Mouse (Mus musculus): ENCODE data around the gene Cracr2a. TPM values are rescaled to one million over a fixed set of nuclear protein-coding genes. Genes with fewer than 3 reads are reported as not detected.
A peak's percentile ranks its signal among the peaks of the same experiment; 100 is the strongest.

Gene Cracr2a
- polyA plus RNA-seq, 1 experiment from 2014 or later, result 0.79 TPM

DNA sequence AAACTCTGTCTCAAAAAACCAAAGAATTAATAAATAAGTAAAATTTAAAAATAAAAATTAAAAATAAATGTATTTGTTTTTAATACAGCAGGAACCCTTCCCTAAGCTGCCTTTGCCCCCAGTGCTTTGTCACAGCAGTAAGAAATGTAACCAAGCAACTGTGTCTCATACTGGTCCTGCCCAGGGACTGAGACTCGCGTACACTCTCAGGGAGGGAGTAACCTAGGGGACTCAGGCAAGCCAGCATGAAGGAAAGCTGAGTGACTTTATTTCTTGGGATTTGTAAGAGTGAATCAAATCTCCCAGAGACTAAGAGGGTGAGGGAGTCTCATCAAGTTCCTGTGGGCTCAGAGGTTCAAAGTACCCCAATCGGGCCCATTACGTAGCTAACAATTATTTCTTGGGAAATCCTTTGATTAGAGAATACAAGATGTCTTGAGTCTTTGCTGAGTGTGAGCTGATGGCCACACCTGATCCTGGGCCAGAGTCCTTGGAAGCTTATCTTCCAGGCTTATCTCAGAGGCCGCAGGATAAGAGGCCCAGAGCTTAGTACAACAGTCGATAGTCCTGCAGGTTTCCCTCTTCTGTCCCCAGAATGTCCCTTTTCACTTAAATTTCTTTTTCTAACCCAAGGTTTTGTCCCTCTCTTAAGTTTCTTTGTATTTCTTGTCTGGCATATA is 126.2 kb downstream of the Cracr2a start:
- Histone ChIP-seq H3K4me1 (ENCODE audit: control insufficient read depth, insufficient read depth, low read length) (no peaks in the 10 kb centered on the region; the same call in 1 of the 2 replicates), H3K4me2 (ENCODE audit: low read depth, low read length) (no peak overlapping the region), H3K36me3 (replicated peaks; ENCODE audit: control insufficient read depth, insufficient read depth, low read depth, low read length) (no peaks in the 10 kb centered on the region), H3K4me3 (ENCODE audit: low read depth, low read length) (no peak overlapping the region), H3K27ac (replicated peaks; ENCODE audit: low read depth, low read length) (no peak overlapping the region), H3K9ac (replicated peaks; ENCODE audit: low read length) (no peak overlapping the region), H3K9me3 (replicated peaks; ENCODE audit: control insufficient read depth, low read length) (no peaks in the 10 kb centered on the region), H3K27me3 (ENCODE audit: control insufficient read depth, insufficient read depth, low read length) (no peaks in the 10 kb centered on the region)
- ATAC-seq (replicated peaks; ENCODE audit: insufficient number of reproducible peaks, low FRiP score, low TSS enrichment, low read depth) (no peak), DNase-seq (ENCODE audit: low spot score) (no peak)
- WGBS, result 88% methylated on average over 6 of the region's 6 CpGs

DNA sequence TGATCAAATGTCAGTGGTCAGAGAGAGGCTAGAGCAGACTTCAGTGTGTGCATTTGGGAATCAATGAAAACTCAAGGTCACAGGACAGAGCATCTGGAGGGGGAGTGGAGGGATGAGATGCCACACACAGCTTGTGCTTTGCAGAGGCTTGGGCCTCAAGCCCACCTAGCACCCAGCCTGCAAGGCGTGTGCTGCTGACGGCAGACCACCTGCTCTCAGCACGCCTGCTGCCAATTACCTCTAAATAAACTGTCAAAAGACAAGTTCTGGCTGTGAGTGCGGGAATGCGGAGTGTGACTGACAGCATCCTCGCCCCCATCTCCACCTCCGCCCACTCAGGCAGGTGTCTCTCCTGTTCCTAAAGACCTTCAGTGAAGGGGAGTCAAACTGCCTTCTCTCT is 131.2 kb downstream of the Cracr2a start:
- WGBS, result 39% methylated on average over 7 of the region's 7 CpGs
- H3K27ac ChIP-seq (replicated peaks; ENCODE audit: low read depth, low read length), result no peak overlapping the region

DNA sequence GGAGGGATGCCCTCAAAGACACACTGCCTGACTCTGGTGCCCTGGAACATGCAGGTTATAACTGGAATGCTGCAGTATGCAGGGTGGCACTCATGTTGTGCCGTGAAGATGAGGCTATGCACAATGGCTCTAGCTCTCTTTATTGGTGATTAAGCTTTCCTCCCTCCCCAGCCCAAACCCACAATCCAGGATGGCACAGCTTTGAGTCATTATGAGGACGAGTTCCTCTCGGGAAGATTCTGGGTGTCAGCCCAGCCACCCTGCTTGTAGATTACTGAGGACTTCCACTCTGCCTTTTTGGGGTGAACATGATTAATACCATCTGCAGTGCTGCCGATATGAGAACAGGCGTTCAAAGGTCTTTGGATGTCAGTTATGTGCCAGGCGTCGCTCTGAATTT is 132.5 kb downstream of the Cracr2a start:
- no peaks in the 10 kb centered on the region for H3K27me3 ChIP-seq (ENCODE audit: control insufficient read depth, insufficient read depth, low read length)
- H3K36me3 ChIP-seq (replicated peaks; ENCODE audit: control insufficient read depth, insufficient read depth, low read depth, low read length), result no peaks in the 10 kb centered on the region
- no peak overlapping the region for H3K4me2 ChIP-seq (ENCODE audit: low read depth, low read length)
- ATAC-seq (replicated peaks; ENCODE audit: insufficient number of reproducible peaks, low FRiP score, low TSS enrichment, low read depth) (no peak), DNase-seq (ENCODE audit: low spot score) (no peak)
- H3K4me1 ChIP-seq (ENCODE audit: control insufficient read depth, insufficient read depth, low read length), result no peaks in the 10 kb centered on the region; the same call in 1 of the 2 replicates
- H3K4me3 ChIP-seq (ENCODE audit: low read depth, low read length), result no peak overlapping the region
- no peak overlapping the region for H3K27ac ChIP-seq (replicated peaks; ENCODE audit: low read depth, low read length)
- H3K9ac ChIP-seq (replicated peaks; ENCODE audit: low read length), result no peak overlapping the region
- no peaks in the 10 kb centered on the region for H3K9me3 ChIP-seq (replicated peaks; ENCODE audit: control insufficient read depth, low read length)
- 83% methylated on average over 7 of the region's 7 CpGs for WGBS

More for the DNA sequence above, 131.2 kb downstream of the Cracr2a start:
- DNase-seq (ENCODE audit: low spot score), result no peak
- H3K4me1 ChIP-seq (ENCODE audit: control insufficient read depth, insufficient read depth, low read length), result no peaks in the 10 kb centered on the region; the same call in 1 of the 2 replicates
- no peaks in the 10 kb centered on the region for H3K36me3 ChIP-seq (replicated peaks; ENCODE audit: control insufficient read depth, insufficient read depth, low read depth, low read length)
- H3K9me3 ChIP-seq (replicated peaks; ENCODE audit: control insufficient read depth, low read length), result no peaks in the 10 kb centered on the region
- no peak overlapping the region for H3K4me3 ChIP-seq (ENCODE audit: low read depth, low read length)
- no peak for ATAC-seq (replicated peaks; ENCODE audit: insufficient number of reproducible peaks, low FRiP score, low TSS enrichment, low read depth)
- H3K27me3 ChIP-seq (ENCODE audit: control insufficient read depth, insufficient read depth, low read length), result no peaks in the 10 kb centered on the region
- H3K4me2 ChIP-seq (ENCODE audit: low read depth, low read length), result no peak overlapping the region
- no peak overlapping the region for H3K9ac ChIP-seq (replicated peaks; ENCODE audit: low read length)

DNA sequence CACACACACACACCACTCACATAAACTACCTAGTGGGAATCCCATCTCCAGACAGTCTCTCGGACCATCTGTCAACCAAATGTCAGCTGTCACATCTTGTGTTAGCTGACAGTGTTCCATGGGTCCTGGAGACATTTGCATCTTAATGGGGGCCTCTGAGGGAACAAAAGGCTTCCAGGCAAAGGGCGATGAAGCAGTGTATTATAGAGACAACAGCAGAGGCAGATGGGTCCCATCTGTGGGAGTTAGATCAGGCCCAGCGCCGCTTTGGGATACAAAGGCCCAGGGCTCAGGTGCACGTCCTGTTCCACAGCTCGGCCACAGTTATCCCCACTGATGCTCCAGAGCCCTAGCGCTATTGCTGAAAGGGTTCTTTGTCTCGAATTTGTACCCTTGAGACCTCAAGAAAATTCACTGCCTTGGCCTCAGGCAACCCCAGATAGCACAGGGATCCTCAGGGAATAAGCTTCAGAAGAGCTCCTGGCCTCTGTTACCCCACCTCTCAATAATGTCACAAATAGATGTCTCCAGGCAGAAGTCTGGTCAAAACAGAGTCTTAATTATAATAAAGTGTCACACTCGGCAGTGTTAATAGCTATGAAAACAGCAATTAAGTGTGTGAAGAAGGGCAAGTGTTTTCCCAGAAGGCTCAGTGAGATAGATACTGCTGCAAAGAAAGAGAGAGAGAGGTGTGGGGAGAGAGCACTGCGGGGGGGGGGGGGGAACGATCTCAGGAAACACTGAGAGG is 140.1 kb downstream of the Cracr2a start:
- no peak overlapping the region for H3K4me2 ChIP-seq (ENCODE audit: low read depth, low read length)
- 18% methylated on average over 9 of the region's 11 CpGs for WGBS
- H3K9me3 ChIP-seq (replicated peaks; ENCODE audit: control insufficient read depth, low read length), result no peaks in the 10 kb centered on the region
- H3K4me1 ChIP-seq (ENCODE audit: control insufficient read depth, insufficient read depth, low read length), result no peaks in the 10 kb centered on the region
- H3K9ac ChIP-seq (replicated peaks; ENCODE audit: low read length), result no peak overlapping the region
- H3K36me3 ChIP-seq (replicated peaks; ENCODE audit: control insufficient read depth, insufficient read depth, low read depth, low read length), result no peaks in the 10 kb centered on the region
- no peaks in the 10 kb centered on the region for H3K27me3 ChIP-seq (ENCODE audit: control insufficient read depth, insufficient read depth, low read length)
- H3K27ac ChIP-seq (replicated peaks; ENCODE audit: low read depth, low read length), result no peak overlapping the region; the same call in 1 of the 2 replicates
- no peak overlapping the region for H3K4me3 ChIP-seq (ENCODE audit: low read depth, low read length)
- peak; percentile 80 for ATAC-seq (replicated peaks; ENCODE audit: insufficient number of reproducible peaks, low FRiP score, low TSS enrichment, low read depth)
- peak; percentile 39 for DNase-seq (ENCODE audit: low spot score)

DNA sequence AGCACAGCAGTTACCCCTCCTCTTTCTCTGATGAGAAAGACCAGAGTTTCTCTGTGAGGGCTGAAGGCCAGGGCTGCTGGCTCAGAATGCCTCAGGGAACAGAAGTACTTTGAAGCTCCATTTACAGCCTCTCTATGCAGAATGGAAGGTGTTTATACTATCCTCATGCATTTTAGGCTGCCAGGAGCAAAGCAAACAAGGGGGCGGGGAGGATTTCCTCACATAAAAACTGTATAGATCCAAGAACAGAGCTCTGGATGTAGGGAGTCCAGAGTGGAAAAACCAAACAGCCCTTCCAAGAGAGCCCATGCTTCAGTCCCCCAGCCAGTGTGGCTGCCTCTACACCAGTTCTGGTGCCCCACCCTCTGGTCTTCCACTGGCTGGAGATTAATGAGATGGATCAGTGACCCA is 147.1 kb downstream of the Cracr2a start:
- H3K9me3 ChIP-seq (replicated peaks; ENCODE audit: control insufficient read depth, low read length), result no peaks in the 10 kb centered on the region
- H3K27me3 ChIP-seq (ENCODE audit: control insufficient read depth, insufficient read depth, low read length), result no peaks in the 10 kb centered on the region
- H3K9ac ChIP-seq (replicated peaks; ENCODE audit: low read length), result no peak overlapping the region
- ATAC-seq (replicated peaks; ENCODE audit: insufficient number of reproducible peaks, low FRiP score, low TSS enrichment, low read depth) (no peak; the same call in 1 of the 2 replicates), DNase-seq (ENCODE audit: low spot score) (peak; percentile 54)
- no peak overlapping the region for H3K27ac ChIP-seq (replicated peaks; ENCODE audit: low read depth, low read length)
- 32% methylated on average over 1 of the region's 1 CpGs for WGBS
- H3K4me2 ChIP-seq (ENCODE audit: low read depth, low read length), result no peak overlapping the region
- no peaks in the 10 kb centered on the region for H3K4me1 ChIP-seq (ENCODE audit: control insufficient read depth, insufficient read depth, low read length)
- H3K36me3 ChIP-seq (replicated peaks; ENCODE audit: control insufficient read depth, insufficient read depth, low read depth, low read length), result no peaks in the 10 kb centered on the region
- no peak overlapping the region for H3K4me3 ChIP-seq (ENCODE audit: low read depth, low read length)

DNA sequence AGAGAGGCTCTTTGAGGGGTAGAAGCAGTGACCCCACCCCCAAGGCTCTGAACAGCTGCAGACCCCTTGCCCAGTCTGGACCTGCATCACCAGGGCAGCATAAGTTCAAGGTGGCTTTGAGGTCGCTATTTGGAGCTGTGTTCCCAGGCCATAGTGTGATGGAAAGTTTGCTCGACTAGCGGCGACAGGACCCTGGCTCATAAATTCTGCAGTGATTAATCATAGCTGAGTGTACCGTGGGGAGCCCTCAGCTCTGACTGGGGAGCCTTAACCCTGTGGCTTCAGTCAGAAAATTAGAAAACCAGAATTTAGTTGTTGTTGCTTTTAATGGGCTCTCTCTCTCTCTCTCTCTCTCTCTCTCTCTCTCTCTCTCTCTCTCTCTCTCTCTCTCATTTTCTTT is 153.8 kb downstream of the Cracr2a start:
- H3K4me2 ChIP-seq (ENCODE audit: low read depth, low read length), result no peak overlapping the region

DNA sequence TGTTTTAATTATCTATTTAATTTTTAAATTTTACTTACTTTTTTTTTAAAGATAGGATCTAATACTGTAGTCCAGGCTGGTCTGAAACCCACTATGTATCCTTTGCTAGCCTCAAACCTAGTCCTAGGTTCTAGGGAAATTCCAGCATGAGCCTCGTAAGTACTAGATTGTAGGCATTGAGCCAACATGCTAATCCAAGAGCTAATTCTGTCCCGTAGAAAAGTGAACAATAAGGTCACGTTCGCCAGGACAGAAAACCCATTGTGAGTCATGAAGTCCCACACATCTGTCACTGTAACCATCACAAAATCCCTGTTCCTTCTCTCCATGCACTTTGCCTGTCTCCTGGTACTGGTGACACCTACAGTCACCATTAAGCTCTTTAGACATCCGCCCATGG is 154.3 kb downstream of the Cracr2a start:
- Histone ChIP-seq H3K4me2 (ENCODE audit: low read depth, low read length) (no peak overlapping the region), H3K4me3 (ENCODE audit: low read depth, low read length) (no peak overlapping the region), H3K9ac (replicated peaks; ENCODE audit: low read length) (no peak overlapping the region), H3K36me3 (replicated peaks; ENCODE audit: control insufficient read depth, insufficient read depth, low read depth, low read length) (no peaks in the 10 kb centered on the region), H3K4me1 (ENCODE audit: control insufficient read depth, insufficient read depth, low read length) (no peaks in the 10 kb centered on the region), H3K27me3 (ENCODE audit: control insufficient read depth, insufficient read depth, low read length) (no peaks in the 10 kb centered on the region), H3K9me3 (replicated peaks; ENCODE audit: control insufficient read depth, low read length) (no peaks in the 10 kb centered on the region), H3K27ac (replicated peaks; ENCODE audit: low read depth, low read length) (no peak overlapping the region)
- DNase-seq (ENCODE audit: low spot score) (no peak), ATAC-seq (replicated peaks; ENCODE audit: insufficient number of reproducible peaks, low FRiP score, low TSS enrichment, low read depth) (no peak)
- 86% methylated on average over 5 of the region's 5 CpGs for WGBS

More for the DNA sequence above, 153.8 kb downstream of the Cracr2a start:
- H3K36me3 ChIP-seq (replicated peaks; ENCODE audit: control insufficient read depth, insufficient read depth, low read depth, low read length), result no peaks in the 10 kb centered on the region
- H3K4me1 ChIP-seq (ENCODE audit: control insufficient read depth, insufficient read depth, low read length), result no peaks in the 10 kb centered on the region
- no peak for DNase-seq (ENCODE audit: low spot score)
- H3K27me3 ChIP-seq (ENCODE audit: control insufficient read depth, insufficient read depth, low read length), result no peaks in the 10 kb centered on the region
- WGBS, result 71% methylated on average over 5 of the region's 5 CpGs
- no peak overlapping the region for H3K9ac ChIP-seq (replicated peaks; ENCODE audit: low read length)
- no peaks in the 10 kb centered on the region for H3K9me3 ChIP-seq (replicated peaks; ENCODE audit: control insufficient read depth, low read length)
- ATAC-seq (replicated peaks; ENCODE audit: insufficient number of reproducible peaks, low FRiP score, low TSS enrichment, low read depth), result no peak
- no peak overlapping the region for H3K27ac ChIP-seq (replicated peaks; ENCODE audit: low read depth, low read length)
- no peak overlapping the region for H3K4me3 ChIP-seq (ENCODE audit: low read depth, low read length)
